Mouse (Mus musculus) midbrain, embryonic 11.5 days (tissue): ENCODE data around the gene Naa38. TPM values are rescaled to one million over a fixed set of nuclear protein-coding genes. Genes with fewer than 3 reads are reported as not detected.

Experiments used
- ATAC-seq: fragments of 200-750 bp; cut with Nextera tagmentation; 2 replicates; pipeline ENCODE4 v1.8.0; 2017; ENCODE audit warnings: moderate TSS enrichment, moderate library complexity; ENCODE audit not compliant: low FRiP score
- DNase-seq: peaks from one replicate; pipeline ENCODE4 v3.0.0; 2015; ENCODE audit warnings: low spot score; ENCODE audit errors: missing footprints
- H3K27ac ChIP-seq: fragments of 300-500 bp; sonication (generic); 2 replicates; pipeline ENCODE4 v1.5.1; 2014; ENCODE audit warnings: low read depth, low read length
- H3K27me3 ChIP-seq: fragments of 300-500 bp; sonication (generic); 2 replicates; pipeline ENCODE4 v1.6.1; 2014; ENCODE audit warnings: mild to moderate bottlenecking, low read length, moderate library complexity, mixed read lengths; ENCODE audit not compliant: control insufficient read depth, insufficient read depth
- H3K36me3 ChIP-seq: fragments of 300-500 bp; sonication (generic); 2 replicates; pipeline ENCODE4 v1.6.1; 2014; ENCODE audit warnings: mild to moderate bottlenecking, low read length, moderate library complexity, mixed read lengths; ENCODE audit not compliant: control insufficient read depth, insufficient read depth
- H3K4me1 ChIP-seq: fragments of 300-500 bp; sonication (generic); 2 replicates; pipeline ENCODE4 v1.6.1; 2014; ENCODE audit warnings: low read length; ENCODE audit not compliant: control insufficient read depth, insufficient read depth
- H3K4me2 ChIP-seq: fragments of 300-500 bp; sonication (generic); 2 replicates; pipeline ENCODE4 v1.6.1; 2014; ENCODE audit warnings: mild to moderate bottlenecking, moderate library complexity
- H3K4me3 ChIP-seq: fragments of 300-500 bp; sonication (generic); 2 replicates; pipeline ENCODE4 v1.5.1; 2014; ENCODE audit warnings: low read depth, low read length
- H3K9ac ChIP-seq: fragments of 300-500 bp; sonication (generic); 2 replicates; pipeline ENCODE4 v1.6.1; 2014; ENCODE audit warnings: low read length
- H3K9me3 ChIP-seq: fragments of 300-500 bp; sonication (generic); 2 replicates; pipeline ENCODE4 v1.6.1; 2016; ENCODE audit warnings: low read length; ENCODE audit not compliant: control insufficient read depth
- WGBS: fragments of 180-500 bp; shearing (Covaris S2); extraction: QIAGEN DNeasy Blood & Tissue Kit; methylation state at CpG from one replicate; pipeline ENCODE4 v1.1.7; 2014; 5-methylcytosine and 5-hydroxymethylcytosine counted together
- polyA plus RNA-seq: library from polyadenylated mRNA; unstranded; fragments of >200 nt; fragmentation: Nextera tagmentation; extraction: Ambion mirVana; gene quantifications from 2 replicates; pipeline ENCODE4 v1.2.1, GENCODE M21; 2014

The Naa38 gene
- polyA plus RNA-seq, 1 experiment from 2014 or later = 130 TPM

- WGBS = 2% methylated on average over 24 of the region's 24 CpGs
- H3K9me3 ChIP-seq = no peaks in the 10 kb centered on the region
- H3K4me2 ChIP-seq = peak overlapping the region; percentile 82
- DNase-seq (peak; percentile 95), ATAC-seq (no peak)
- H3K27ac ChIP-seq = no peak overlapping the region
- H3K36me3 ChIP-seq = peaks cover 23% of the 10 kb centered on the region
- peaks cover 43% of the 10 kb centered on the region for H3K4me1 ChIP-seq
- H3K4me3 ChIP-seq = peak overlapping the region; percentile 24
- H3K9ac ChIP-seq = peak overlapping the region; percentile 51
- peaks cover 13% of the 10 kb centered on the region for H3K27me3 ChIP-seq
Observed at GRCm38 (mm10) chr11:69397581-69398057, 2.3 kb downstream of the Naa38 start.

DNA sequence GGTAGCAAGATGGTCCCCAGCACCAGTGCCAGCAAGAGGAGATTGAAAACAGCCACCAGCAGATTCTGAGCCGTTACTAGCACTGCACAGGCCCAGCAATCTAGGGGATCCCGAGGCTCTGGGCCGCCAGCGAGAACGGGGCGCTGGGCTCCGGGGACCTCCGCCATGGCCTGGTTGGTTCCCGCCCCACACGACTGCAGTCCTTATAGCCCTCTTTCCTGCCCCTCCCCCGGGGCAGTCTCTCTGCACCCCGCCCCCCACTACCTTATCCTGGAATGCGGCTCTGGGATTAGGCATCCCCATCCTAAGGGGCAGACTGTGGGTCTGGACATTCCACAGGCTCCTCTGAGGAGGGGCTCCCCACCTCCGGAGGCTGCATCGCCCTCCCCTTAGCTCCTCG, 2.8 kb downstream of the Naa38 start, which contains the start of gene Tmem88:
Gene Tmem88, minus strand, starts transcription at position 176 of the 400 bp plus-strand sequence.
- 1% methylated on average over 15 of the region's 16 CpGs for WGBS

DNA sequence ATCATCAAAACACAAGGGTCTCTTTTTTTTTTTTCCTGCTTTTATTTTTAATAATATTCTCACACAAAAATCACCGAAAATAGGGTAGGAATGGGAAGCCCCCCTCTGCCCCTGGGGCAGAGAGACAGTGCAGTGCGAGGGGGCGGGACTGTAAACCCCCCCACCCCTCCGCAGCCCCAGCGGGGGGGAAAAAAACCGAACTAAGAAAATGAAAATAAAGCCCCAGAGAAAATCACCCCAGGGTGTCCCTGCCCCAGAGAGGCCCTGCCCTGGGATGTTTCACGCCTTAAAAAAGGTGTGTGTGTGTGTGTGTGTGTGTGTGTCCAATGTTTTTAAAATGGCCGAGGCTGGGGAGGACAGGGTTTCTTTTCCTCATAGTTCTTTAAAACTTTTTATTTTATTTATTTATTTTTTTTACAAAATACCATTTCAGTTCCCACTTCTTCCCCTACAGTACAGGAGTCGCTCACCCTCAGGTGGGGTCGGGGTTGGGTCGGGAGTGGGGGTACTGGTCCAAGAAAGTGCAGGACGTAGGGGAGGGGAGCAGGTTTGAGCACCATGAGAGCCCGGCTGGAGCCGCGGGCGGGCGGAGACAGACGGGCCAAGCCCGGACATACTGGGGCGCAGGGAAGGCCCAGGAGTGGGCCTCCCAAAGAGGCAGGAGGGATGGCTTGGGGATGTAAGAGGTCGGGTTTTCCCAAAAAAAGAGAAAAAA, 3.4 kb downstream of the Naa38 start:
- DNase-seq = peak; percentile 90

More for the DNA sequence above, 2.8 kb downstream of the Naa38 start, which contains the start of gene Tmem88:
- peak within 1 kb of the TSS; percentile 51 for H3K9ac ChIP-seq
- peak; percentile 92 for DNase-seq
- no peak for ATAC-seq
- H3K9me3 ChIP-seq = no peaks in the 10 kb centered on the region
- peaks cover 13% of the 10 kb centered on the region for H3K27me3 ChIP-seq
- H3K36me3 ChIP-seq = peaks cover 23% of the 10 kb centered on the region
- peak within 1 kb of the TSS; percentile 24 for H3K4me3 ChIP-seq
- H3K27ac ChIP-seq = no peak within 1 kb of the TSS
- H3K4me2 ChIP-seq = peak within 1 kb of the TSS; percentile 82
- H3K4me1 ChIP-seq = peaks cover 43% of the 10 kb centered on the region

DNA sequence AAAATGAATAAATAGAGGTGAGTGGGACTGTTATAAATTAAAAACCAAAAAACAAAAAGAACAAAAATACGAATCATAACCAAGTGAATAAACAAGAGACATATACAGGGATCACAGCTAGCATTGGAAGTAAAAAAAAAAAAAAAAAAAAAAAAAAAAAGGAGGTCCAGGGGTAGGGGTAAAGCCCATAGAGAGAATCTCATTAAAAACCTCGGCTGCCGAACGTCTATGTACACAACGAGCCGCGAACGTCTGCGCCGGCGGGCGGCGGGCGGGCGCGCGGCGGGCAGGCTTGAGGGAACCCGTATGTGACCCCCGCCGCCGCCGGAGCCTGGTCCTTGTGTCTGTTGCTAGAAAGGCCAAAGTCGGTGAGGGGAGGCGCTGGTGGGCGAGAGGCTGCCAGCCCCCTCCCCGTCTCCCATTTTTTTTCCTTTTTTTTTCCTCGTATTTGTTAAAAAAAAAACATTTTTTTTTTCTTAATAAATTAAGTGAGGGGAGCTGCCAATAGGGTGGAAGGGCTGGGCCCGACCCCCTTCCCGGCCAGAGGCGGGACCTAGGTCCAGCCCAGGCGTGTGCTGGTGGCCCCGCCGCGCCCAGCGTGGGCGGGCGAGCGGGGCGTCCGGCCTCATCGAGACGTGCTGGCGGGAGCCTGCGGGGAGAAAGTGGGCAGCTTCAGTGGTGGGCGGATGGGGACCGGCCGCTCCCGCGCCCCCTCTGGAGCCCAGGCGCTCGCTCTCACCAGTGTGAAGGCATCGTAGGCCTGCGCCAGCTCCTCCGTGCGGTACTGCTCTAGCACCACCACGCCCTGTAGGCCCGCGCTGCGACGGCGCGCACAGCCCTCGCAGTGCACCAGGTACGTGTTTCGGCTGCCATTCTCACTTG, 4.2 kb downstream of the Naa38 start:
- no peak for ATAC-seq
- Histone ChIP-seq H3K4me2 (peak overlapping the region; percentile 24; the same call in 1 of the 2 replicates), H3K4me3 (no peak overlapping the region; the same call in 1 of the 2 replicates), H3K9ac (peak overlapping the region; percentile 42), H3K9me3 (no peaks in the 10 kb centered on the region), H3K36me3 (peaks cover 32% of the 10 kb centered on the region), H3K27ac (no peak overlapping the region), H3K4me1 (peaks cover 39% of the 10 kb centered on the region), H3K27me3 (peaks cover 13% of the 10 kb centered on the region)
- 8% methylated on average over 66 of the region's 66 CpGs for WGBS
- DNase-seq = peak; percentile 96

More for the DNA sequence above, 3.4 kb downstream of the Naa38 start:
- peaks cover 26% of the 10 kb centered on the region for H3K36me3 ChIP-seq
- peaks cover 43% of the 10 kb centered on the region for H3K4me1 ChIP-seq
- H3K9me3 ChIP-seq = no peaks in the 10 kb centered on the region
- ATAC-seq = no peak
- peak overlapping the region; percentile 82; the same call in 1 of the 2 replicates for H3K4me2 ChIP-seq
- H3K27ac ChIP-seq = no peak overlapping the region
- peaks cover 13% of the 10 kb centered on the region for H3K27me3 ChIP-seq
- H3K4me3 ChIP-seq = peak overlapping the region; percentile 24; the same call in 1 of the 2 replicates
- 8% methylated on average over 21 of the region's 21 CpGs for WGBS
- H3K9ac ChIP-seq = peak overlapping the region; percentile 51

GRCm38 (mm10) chr11:69400083-69400850, 5.0 kb downstream of the Naa38 start:
- no peaks in the 10 kb centered on the region for H3K9me3 ChIP-seq
- WGBS = 74% methylated on average over 25 of the region's 25 CpGs
- peaks cover 39% of the 10 kb centered on the region for H3K4me1 ChIP-seq
- H3K27ac ChIP-seq = no peak overlapping the region
- H3K4me3 ChIP-seq = no peak overlapping the region
- ATAC-seq (no peak), DNase-seq (peak; percentile 92)
- H3K4me2 ChIP-seq = peak overlapping the region; percentile 24; the same call in 1 of the 2 replicates
- peaks cover 39% of the 10 kb centered on the region for H3K36me3 ChIP-seq
- peaks cover 13% of the 10 kb centered on the region for H3K27me3 ChIP-seq
- H3K9ac ChIP-seq = peak overlapping the region; percentile 42

GRCm38 (mm10) chr11:69401210-69401637, 5.9 kb downstream of the Naa38 start:
- DNase-seq (peak; percentile 94), ATAC-seq (peak; percentile 65)
- 0 out of 2 replicates have a peak overlapping the region, but pooled peaks have one; percentile 6 for H3K9ac ChIP-seq
- no peaks in the 10 kb centered on the region for H3K9me3 ChIP-seq
- 16% methylated on average over 22 of the region's 22 CpGs for WGBS
- no peak overlapping the region for H3K27ac ChIP-seq
- H3K27me3 ChIP-seq = peaks cover 13% of the 10 kb centered on the region
- no peak overlapping the region for H3K4me3 ChIP-seq
- peaks cover 37% of the 10 kb centered on the region for H3K4me1 ChIP-seq
- no peak overlapping the region for H3K4me2 ChIP-seq
- H3K36me3 ChIP-seq = peaks cover 47% of the 10 kb centered on the region

DNA sequence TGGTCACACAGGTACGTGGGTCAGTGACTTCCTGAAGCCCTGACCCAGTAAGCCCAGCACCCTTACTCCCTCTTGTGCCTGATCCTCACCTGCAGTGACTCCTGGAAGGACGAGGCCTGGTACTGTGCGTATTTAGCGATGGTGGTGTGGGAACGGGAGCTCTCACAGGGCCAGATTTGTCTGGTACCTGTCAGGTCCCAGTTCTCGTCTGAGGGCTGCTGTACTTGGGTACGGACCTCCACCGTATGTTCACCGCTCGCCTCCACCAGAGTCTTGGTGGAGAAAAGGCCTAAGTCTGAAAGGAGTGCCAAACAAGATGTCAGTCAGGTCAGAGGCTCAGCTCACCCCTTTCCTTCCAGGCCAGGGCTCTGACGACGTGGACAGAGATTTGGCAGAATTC, 6.7 kb downstream of the Naa38 start:
- Histone ChIP-seq H3K36me3 (peaks cover 53% of the 10 kb centered on the region), H3K4me1 (peaks cover 30% of the 10 kb centered on the region), H3K27ac (no peak overlapping the region), H3K9ac (no peak overlapping the region), H3K27me3 (peaks cover 13% of the 10 kb centered on the region), H3K9me3 (no peaks in the 10 kb centered on the region), H3K4me3 (no peak overlapping the region), H3K4me2 (no peak overlapping the region)
- WGBS = 85% methylated on average over 12 of the region's 12 CpGs
- no peak for ATAC-seq
- no peak for DNase-seq
